Mouse (Mus musculus) thymus, postnatal 0 days (tissue): ENCODE measurements around the gene Slc2a2. TPM values are rescaled to one million over a fixed set of nuclear protein-coding genes. Genes with fewer than 3 reads are reported as not detected.
"Not testable (repeated sequence)": the region's sequence is repeated elsewhere in the genome, so short reads cannot be mapped to it uniquely, and the experiment has no call there.

Source experiments
- DNase-seq: peaks from one replicate; pipeline ENCODE4 v3.0.0-alpha.2; 2015; ENCODE audit warnings: low spot score
- polyA plus RNA-seq: library from polyadenylated mRNA; unstranded; fragments of >200 nt; fragmentation: Nextera tagmentation; extraction: Ambion mirVana; gene quantifications from 2 replicates; pipeline ENCODE4 v1.2.1, GENCODE M21; 2015

Slc2a2 gene
- polyA plus RNA-seq, 1 experiment from 2014 or later, result 0.12 TPM

- DNase-seq, result no peak
Measured at GRCm38 (mm10) chr3:28726356-28726755, 28.7 kb downstream of the Slc2a2 start.

GRCm38 (mm10) chr3:28734712-28735111, 37.0 kb downstream of the Slc2a2 start:
- no peak for DNase-seq

GRCm38 (mm10) chr3:28736981-28737380, 39.3 kb downstream of the Slc2a2 start:
- no peak for DNase-seq

GRCm38 (mm10) chr3:28740353-28740752, 42.6 kb downstream of the Slc2a2 start:
- no peak for DNase-seq

GRCm38 (mm10) chr3:28743251-28743650, 45.5 kb downstream of the Slc2a2 start:
- DNase-seq, result no peak

- DNase-seq, result peak; percentile 70
Measured at GRCm38 (mm10) chr3:28745835-28746483, 48.3 kb downstream of the Slc2a2 start.

GRCm38 (mm10) chr3:28748151-28748550, 50.4 kb downstream of the Slc2a2 start:
- DNase-seq, result no peak

GRCm38 (mm10) chr3:28748956-28749355, 51.3 kb downstream of the Slc2a2 start:
- no peak for DNase-seq

- no peak for DNase-seq
Measured at GRCm38 (mm10) chr3:28755477-28755876, 57.8 kb downstream of the Slc2a2 start.

GRCm38 (mm10) chr3:28761225-28761789, 63.6 kb downstream of the Slc2a2 start:
- DNase-seq, result no peak

GRCm38 (mm10) chr3:28766935-28767334, 69.2 kb downstream of the Slc2a2 start:
- no peak for DNase-seq

- no peak for DNase-seq
Measured at GRCm38 (mm10) chr3:28768222-28768621, 70.5 kb downstream of the Slc2a2 start.

- not testable (repeated sequence) for DNase-seq
Measured at GRCm38 (mm10) chr3:28772919-28773318, 75.2 kb downstream of the Slc2a2 start.

GRCm38 (mm10) chr3:28775361-28775760, 77.7 kb downstream of the Slc2a2 start:
- DNase-seq, result no peak

GRCm38 (mm10) chr3:28775958-28776357, 78.3 kb downstream of the Slc2a2 start:
- no peak for DNase-seq

GRCm38 (mm10) chr3:28776491-28776890, 78.8 kb downstream of the Slc2a2 start:
- no peak for DNase-seq

- DNase-seq, result no peak
Measured at GRCm38 (mm10) chr3:28780511-28780910, 82.8 kb downstream of the Slc2a2 start.

Other genes with a start within 250 kb of the Slc2a2 start
- 3.9 and 4.3 TPM in 2 replicates for gene Eif5a2, start 83.4 kb downstream of the Slc2a2 start, polyA plus RNA-seq
- 474 and 526 TPM in 2 replicates for gene Rpl22l1, start 107.5 kb downstream of the Slc2a2 start, polyA plus RNA-seq
- not detected in 2 replicates for gene Gm1527, start 194.7 kb downstream of the Slc2a2 start, polyA plus RNA-seq